Mouse (Mus musculus) thymus, adult 2 months (tissue): Measurements from ENCODE around the gene Serbp1.

ENCODE experiments used
- CTCF ChIP-seq: fragments of 200-500 bp; IDR thresholded peaks from 2 replicates; pipeline ENCODE4 v1.5.1; 2012; ENCODE audit warnings: mild to moderate bottlenecking, control low read depth, low read length, moderate library complexity, borderline replicate concordance; ENCODE audit not compliant: control insufficient read depth, poor library complexity, insufficient read depth; ENCODE audit errors: extremely low read depth
- POLR2A ChIP-seq: fragments of 200-500 bp; IDR thresholded peaks from 2 replicates; pipeline ENCODE4 v1.6.1; 2012; ENCODE audit warnings: mild to moderate bottlenecking, low read length, control low read depth, moderate library complexity; ENCODE audit not compliant: control insufficient read depth, poor library complexity, insufficient read depth; ENCODE audit errors: extremely low read depth

DNA sequence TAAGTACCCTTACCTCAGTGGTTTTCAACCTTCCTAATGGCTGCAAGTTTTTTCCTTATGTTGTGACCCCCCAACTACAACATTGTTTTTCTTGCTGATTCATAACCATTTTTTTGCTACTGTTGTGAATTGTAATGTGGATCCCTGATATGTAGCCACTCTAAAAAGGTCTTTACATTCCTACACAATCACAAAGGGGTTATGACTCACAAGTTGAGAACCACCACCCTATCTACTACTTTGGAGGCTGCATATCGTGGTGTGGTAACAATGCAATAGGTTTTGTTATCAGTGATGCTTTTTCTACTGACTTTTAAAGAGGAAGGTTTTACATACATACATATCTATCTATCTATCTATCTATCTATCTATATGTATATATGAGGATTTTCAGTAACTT is 44.9 kb downstream of the Serbp1 start:
- TF ChIP-seq CTCF (no peak), POLR2A (no peak)
